Mouse (Mus musculus): ENCODE measurements around the gene Baz2b. TPM values are rescaled to one million over a fixed set of nuclear protein-coding genes. Genes with fewer than 3 reads are reported as not detected.

The Baz2b gene
- polyA plus RNA-seq (2016; fragmentation: Nextera tagmentation; extraction: Ambion mirVana), result 49.1 and 55.1 TPM in 2 replicates

GRCm38 (mm10) chr2:60209703-60210651 lies at the start of gene Baz2b, which contains the start of gene March7:
TSS of gene Baz2b (minus strand) at chr2:60209839.
TSS of gene March7 (plus strand) at chr2:60209887.
- Histone ChIP-seq H3K4me1 (peaks cover 26% of the 10 kb centered on the region), H3K4me3 (peak within 1 kb of the TSS; percentile 99), H3K36me3 (peaks cover 32% of the 10 kb centered on the region), H3K9me3 (no peaks in the 10 kb centered on the region), H3K27ac (peak within 1 kb of the TSS; percentile 100), H3K27me3 (ENCODE audit: insufficient read depth, poor library complexity, severe bottlenecking) (no peaks in the 10 kb centered on the region)
- DNase-seq (ENCODE audit: low spot score), result peak; percentile 87
- WGBS, result 4% methylated on average over 92 of the region's 109 CpGs

GRCm38 (mm10) chr2:60259186-60259585 lies 49.5 kb upstream of the Baz2b start:
- Histone ChIP-seq H3K4me1 (no peaks in the 10 kb centered on the region), H3K27me3 (ENCODE audit: insufficient read depth, poor library complexity, severe bottlenecking) (no peaks in the 10 kb centered on the region), H3K4me3 (no peak overlapping the region), H3K36me3 (peaks cover 18% of the 10 kb centered on the region), H3K9me3 (no peaks in the 10 kb centered on the region), H3K27ac (no peak overlapping the region)
- no peak for DNase-seq (ENCODE audit: low spot score)
- WGBS, result 96% methylated on average over 5 of the region's 5 CpGs

GRCm38 (mm10) chr2:60256751-60257150 lies 47.1 kb upstream of the Baz2b start:
- no peak overlapping the region for H3K4me3 ChIP-seq
- no peaks in the 10 kb centered on the region for H3K4me1 ChIP-seq
- peaks cover 23% of the 10 kb centered on the region for H3K36me3 ChIP-seq
- no peak overlapping the region for H3K27ac ChIP-seq
- H3K27me3 ChIP-seq (ENCODE audit: insufficient read depth, poor library complexity, severe bottlenecking), result no peaks in the 10 kb centered on the region
- DNase-seq (ENCODE audit: low spot score), result no peak
- H3K9me3 ChIP-seq, result no peaks in the 10 kb centered on the region
- WGBS, result 71% methylated on average over 2 of the region's 2 CpGs

- Histone ChIP-seq H3K4me1 (no peaks in the 10 kb centered on the region), H3K4me3 (no peak overlapping the region), H3K27me3 (ENCODE audit: insufficient read depth, poor library complexity, severe bottlenecking) (no peaks in the 10 kb centered on the region), H3K36me3 (peaks cover 41% of the 10 kb centered on the region), H3K9me3 (no peaks in the 10 kb centered on the region), H3K27ac (no peak overlapping the region)
- DNase-seq (ENCODE audit: low spot score), result no peak
Observed at GRCm38 (mm10) chr2:60253506-60253905, 43.9 kb upstream of the Baz2b start.

GRCm38 (mm10) chr2:60252782-60253181 lies 43.1 kb upstream of the Baz2b start:
- 84% methylated on average over 4 of the region's 4 CpGs for WGBS
- Histone ChIP-seq H3K4me1 (no peaks in the 10 kb centered on the region), H3K36me3 (peaks cover 37% of the 10 kb centered on the region), H3K27ac (no peak overlapping the region), H3K9me3 (no peaks in the 10 kb centered on the region), H3K4me3 (no peak overlapping the region), H3K27me3 (ENCODE audit: insufficient read depth, poor library complexity, severe bottlenecking) (no peaks in the 10 kb centered on the region)
- DNase-seq (ENCODE audit: low spot score), result no peak

GRCm38 (mm10) chr2:60234506-60234905 lies 24.9 kb upstream of the Baz2b start:
- H3K27ac ChIP-seq, result no peak overlapping the region
- H3K4me1 ChIP-seq, result no peaks in the 10 kb centered on the region
- no peaks in the 10 kb centered on the region for H3K27me3 ChIP-seq (ENCODE audit: insufficient read depth, poor library complexity, severe bottlenecking)
- no peak overlapping the region for H3K4me3 ChIP-seq
- peaks cover 82% of the 10 kb centered on the region for H3K36me3 ChIP-seq
- DNase-seq (ENCODE audit: low spot score), result no peak
- H3K9me3 ChIP-seq, result no peaks in the 10 kb centered on the region
- 83% methylated on average over 7 of the region's 7 CpGs for WGBS

- peaks cover 71% of the 10 kb centered on the region for H3K36me3 ChIP-seq
- H3K4me1 ChIP-seq, result no peaks in the 10 kb centered on the region
- peak; percentile 81 for DNase-seq (ENCODE audit: low spot score)
- no peak overlapping the region for H3K4me3 ChIP-seq
- H3K27me3 ChIP-seq (ENCODE audit: insufficient read depth, poor library complexity, severe bottlenecking), result no peaks in the 10 kb centered on the region
- H3K9me3 ChIP-seq, result no peaks in the 10 kb centered on the region
- peak overlapping the region; percentile 59; the same call in 1 of the 2 replicates for H3K27ac ChIP-seq
- 22% methylated on average over 2 of the region's 2 CpGs for WGBS
Observed at GRCm38 (mm10) chr2:60233147-60233546, 23.5 kb upstream of the Baz2b start.

GRCm38 (mm10) chr2:60230361-60230760 lies 20.7 kb upstream of the Baz2b start:
- no peaks in the 10 kb centered on the region for H3K4me1 ChIP-seq
- 96% methylated on average over 2 of the region's 2 CpGs for WGBS

GRCm38 (mm10) chr2:60228470-60228869 lies 18.8 kb upstream of the Baz2b start:
- Histone ChIP-seq H3K27ac (no peak overlapping the region), H3K27me3 (ENCODE audit: insufficient read depth, poor library complexity, severe bottlenecking) (no peaks in the 10 kb centered on the region), H3K4me1 (no peaks in the 10 kb centered on the region), H3K36me3 (peaks cover 30% of the 10 kb centered on the region), H3K9me3 (no peaks in the 10 kb centered on the region), H3K4me3 (no peak overlapping the region)
- WGBS, result 77% methylated on average over 1 of the region's 1 CpGs
- DNase-seq (ENCODE audit: low spot score), result no peak

More at GRCm38 (mm10) chr2:60230361-60230760, 20.7 kb upstream of the Baz2b start:
- Histone ChIP-seq H3K27ac (no peak overlapping the region), H3K4me3 (no peak overlapping the region), H3K9me3 (no peaks in the 10 kb centered on the region), H3K27me3 (ENCODE audit: insufficient read depth, poor library complexity, severe bottlenecking) (no peaks in the 10 kb centered on the region), H3K36me3 (peaks cover 45% of the 10 kb centered on the region)
- no peak for DNase-seq (ENCODE audit: low spot score)

- no peak overlapping the region for H3K27ac ChIP-seq
- H3K27me3 ChIP-seq (ENCODE audit: insufficient read depth, poor library complexity, severe bottlenecking), result no peaks in the 10 kb centered on the region
- 82% methylated on average over 1 of the region's 1 CpGs for WGBS
- H3K4me3 ChIP-seq, result no peak overlapping the region
- no peak for DNase-seq (ENCODE audit: low spot score)
- no peaks in the 10 kb centered on the region for H3K9me3 ChIP-seq
- no peaks in the 10 kb centered on the region for H3K4me1 ChIP-seq
- H3K36me3 ChIP-seq, result no peaks in the 10 kb centered on the region
Observed at GRCm38 (mm10) chr2:60223489-60223888, 13.8 kb upstream of the Baz2b start.

- Histone ChIP-seq H3K4me1 (peaks cover 7% of the 10 kb centered on the region; the same call in 1 of the 2 replicates), H3K9me3 (no peaks in the 10 kb centered on the region), H3K4me3 (no peak overlapping the region), H3K27ac (no peak overlapping the region), H3K36me3 (no peaks in the 10 kb centered on the region), H3K27me3 (ENCODE audit: insufficient read depth, poor library complexity, severe bottlenecking) (no peaks in the 10 kb centered on the region)
- no peak for DNase-seq (ENCODE audit: low spot score)
- 99% methylated on average over 2 of the region's 2 CpGs for WGBS
Observed at GRCm38 (mm10) chr2:60221954-60222353, 12.3 kb upstream of the Baz2b start.

GRCm38 (mm10) chr2:60221236-60221635 lies 11.6 kb upstream of the Baz2b start:
- Histone ChIP-seq H3K27me3 (ENCODE audit: insufficient read depth, poor library complexity, severe bottlenecking) (no peaks in the 10 kb centered on the region), H3K36me3 (peaks cover 5% of the 10 kb centered on the region; the same call in 1 of the 2 replicates), H3K4me3 (no peak overlapping the region), H3K27ac (no peak overlapping the region), H3K9me3 (no peaks in the 10 kb centered on the region), H3K4me1 (peaks cover 12% of the 10 kb centered on the region; the same call in 1 of the 2 replicates)
- WGBS, result 66% methylated on average over 6 of the region's 6 CpGs
- no peak for DNase-seq (ENCODE audit: low spot score)

GRCm38 (mm10) chr2:60217620-60218019 lies 8.0 kb upstream of the Baz2b start:
- Histone ChIP-seq H3K9me3 (no peaks in the 10 kb centered on the region), H3K36me3 (peaks cover 22% of the 10 kb centered on the region), H3K27me3 (ENCODE audit: insufficient read depth, poor library complexity, severe bottlenecking) (no peaks in the 10 kb centered on the region), H3K4me1 (peaks cover 21% of the 10 kb centered on the region), H3K4me3 (no peak overlapping the region), H3K27ac (no peak overlapping the region)
- no peak for DNase-seq (ENCODE audit: low spot score)
- 82% methylated on average over 6 of the region's 6 CpGs for WGBS

Measured in heart, embryonic 10.5 days (tissue).